Mouse (Mus musculus) large intestine, adult 2 months (tissue): ENCODE measurements around the gene Vkorc1. TPM values are rescaled to one million over a fixed set of nuclear protein-coding genes. Genes with fewer than 3 reads are reported as not detected.
"Not testable (repeated sequence)": the region's sequence is repeated elsewhere in the genome, so short reads cannot be mapped to it uniquely, and the experiment has no call there.

Experiments
- DNase-seq: peaks from one replicate; pipeline ENCODE4 v3.0.0-alpha.2; 2012; ENCODE audit warnings: low read depth, low spot score
- WGBS: fragments of 180-500 bp; shearing (Covaris S2); methylation state at CpG from one replicate; pipeline ENCODE4 v1.1.7; 2018; 5-methylcytosine and 5-hydroxymethylcytosine counted together
- polyA plus RNA-seq: library from polyadenylated mRNA; depleted of rRNA; stranded (reverse); fragments of >200 nt; gene quantifications from 2 replicates; pipeline ENCODE4 v1.2.3, GENCODE M21; 2012

The Vkorc1 gene
- polyA plus RNA-seq, 1 experiment, result 83.9 TPM

GRCm38 (mm10) chr7:127919290-127919689 is 23.9 kb upstream of the Vkorc1 start:
- no peak for DNase-seq
- WGBS, result 81% methylated on average over 7 of the region's 7 CpGs

- no peak for DNase-seq
These were observed 22.8 kb upstream of the Vkorc1 start for GRCm38 (mm10) chr7:127918203-127918602.

GRCm38 (mm10) chr7:127915293-127915692 is 19.9 kb upstream of the Vkorc1 start:
- no peak for DNase-seq
- 79% methylated on average over 12 of the region's 12 CpGs for WGBS

More at GRCm38 (mm10) chr7:127918203-127918602, 22.8 kb upstream of the Vkorc1 start:
- WGBS, result 48% methylated on average over 3 of the region's 3 CpGs

GRCm38 (mm10) chr7:127912938-127913337 is 17.5 kb upstream of the Vkorc1 start:
- WGBS, result 6% methylated on average over 4 of the region's 4 CpGs
- no peak for DNase-seq

GRCm38 (mm10) chr7:127912190-127912871 is 16.9 kb upstream of the Vkorc1 start, which contains the start of gene Kat8:
Gene Kat8, plus strand, starts transcription at chr7:127912516.
- WGBS, result under 1% methylated on average over 40 of the region's 40 CpGs
- DNase-seq, result no peak

- 75% methylated on average over 4 of the region's 4 CpGs for WGBS
- DNase-seq, result no peak
These were observed 13.2 kb upstream of the Vkorc1 start for GRCm38 (mm10) chr7:127908656-127909055.

GRCm38 (mm10) chr7:127907939-127908338 is 12.5 kb upstream of the Vkorc1 start:
- 93% methylated on average over 12 of the region's 12 CpGs for WGBS

GRCm38 (mm10) chr7:127903971-127904796 is 8.8 kb upstream of the Vkorc1 start, which contains the start of gene Bckdk:
Gene Bckdk, plus strand, starts transcription at chr7:127904082.
- DNase-seq, result no peak
- WGBS, result 4% methylated on average over 38 of the region's 38 CpGs

More at GRCm38 (mm10) chr7:127907939-127908338, 12.5 kb upstream of the Vkorc1 start:
- DNase-seq, result no peak

GRCm38 (mm10) chr7:127901772-127902171 is 6.4 kb upstream of the Vkorc1 start:
- no peak for DNase-seq
- WGBS, result 93% methylated on average over 2 of the region's 2 CpGs

GRCm38 (mm10) chr7:127899997-127900396 is 4.6 kb upstream of the Vkorc1 start:
- no peak for DNase-seq
- WGBS, result 19% methylated on average over 7 of the region's 7 CpGs

- DNase-seq, result no peak
- 34% methylated on average over 10 of the region's 10 CpGs for WGBS
These were observed 3.0 kb upstream of the Vkorc1 start for GRCm38 (mm10) chr7:127898179-127898956.

GRCm38 (mm10) chr7:127897542-127897941 is 2.1 kb upstream of the Vkorc1 start:
- WGBS, result 90% methylated on average over 7 of the region's 7 CpGs
- no peak for DNase-seq

- 63% methylated on average over 13 of the region's 13 CpGs for WGBS
- DNase-seq, result no peak
These were observed 967 bp upstream of the Vkorc1 start for GRCm38 (mm10) chr7:127896384-127896783.

GRCm38 (mm10) chr7:127895891-127896290 is 474 bp upstream of the Vkorc1 start:
- 51% methylated on average over 7 of the region's 7 CpGs for WGBS
- DNase-seq, result not testable (repeated sequence)

- WGBS, result 44% methylated on average over 5 of the region's 5 CpGs
- DNase-seq, result no peak
These were observed 937 bp downstream of the Vkorc1 start for GRCm38 (mm10) chr7:127894480-127894879.

GRCm38 (mm10) chr7:127890798-127891197 is 4.6 kb downstream of the Vkorc1 start, which contains the start of gene Prss53:
Gene Prss53, minus strand, starts transcription at chr7:127890970.
- DNase-seq, result no peak
- WGBS, result 15% methylated on average over 4 of the region's 4 CpGs

- WGBS, result 66% methylated on average over 3 of the region's 3 CpGs
- no peak for DNase-seq
These were observed 6.6 kb downstream of the Vkorc1 start for GRCm38 (mm10) chr7:127888821-127889220.

GRCm38 (mm10) chr7:127887781-127888180 is 7.6 kb downstream of the Vkorc1 start:
- no peak for DNase-seq
- 90% methylated on average over 3 of the region's 3 CpGs for WGBS

GRCm38 (mm10) chr7:127887191-127887590 is 8.2 kb downstream of the Vkorc1 start:
- DNase-seq, result no peak
- WGBS, result 91% methylated on average over 8 of the region's 8 CpGs

GRCm38 (mm10) chr7:127886551-127886950 is 8.9 kb downstream of the Vkorc1 start:
- no peak for DNase-seq
- 88% methylated on average over 6 of the region's 6 CpGs for WGBS
